Mouse (Mus musculus) heart, postnatal 0 days (tissue): ENCODE measurements around the gene Daam1.
A peak's percentile ranks its signal among the peaks of the same experiment; 100 is the strongest.

Experiments
- CTCF ChIP-seq: IDR thresholded peaks from 2 replicates; pipeline ENCODE4 v1.5.1; 2016; ENCODE audit warnings: antibody characterized with exemption, control low read depth, low read depth
- EP300 ChIP-seq: IDR thresholded peaks from 2 replicates; pipeline ENCODE4 v1.6.1; 2016; ENCODE audit warnings: antibody characterized with exemption, low read depth

GRCm38 (mm10) chr12:71830607-71831257 is at the start of gene Daam1:
- TF ChIP-seq CTCF (peak; percentile 19), EP300 (no peak)
